Mouse (Mus musculus) hindbrain, postnatal 0 days (tissue): Measurements from ENCODE around the gene Eps8l3. TPM values are rescaled to one million over a fixed set of nuclear protein-coding genes. Genes with fewer than 3 reads are reported as not detected.
A peak's percentile ranks its signal among the peaks of the same experiment; 100 is the strongest.

Experiments
- ATAC-seq: fragments of 200-750 bp; cut with Nextera tagmentation; 2 replicates; pipeline ENCODE4 v1.8.0; 2017; ENCODE audit warnings: mild to moderate bottlenecking, moderate TSS enrichment, moderate library complexity
- DNase-seq: peaks from one replicate; pipeline ENCODE4 v3.0.0-alpha.2; 2015; ENCODE audit warnings: low spot score
- H3K27ac ChIP-seq: fragments of 300-500 bp; sonication (generic); 2 replicates; pipeline ENCODE4 v1.5.1; 2014; ENCODE audit warnings: mild to moderate bottlenecking
- H3K27me3 ChIP-seq: fragments of 300-500 bp; sonication (generic); 2 replicates; pipeline ENCODE4 v1.6.1; 2014; ENCODE audit warnings: low read length, mixed read lengths; ENCODE audit not compliant: insufficient read depth
- H3K36me3 ChIP-seq: fragments of 300-500 bp; sonication (generic); 2 replicates; pipeline ENCODE4 v1.6.1; 2014; ENCODE audit warnings: low read length, mixed read lengths; ENCODE audit not compliant: insufficient read depth
- H3K4me1 ChIP-seq: fragments of 300-500 bp; sonication (generic); 2 replicates; pipeline ENCODE4 v1.6.1; 2014; ENCODE audit warnings: antibody characterized with exemption, low read length, mixed read lengths; ENCODE audit not compliant: insufficient read depth
- H3K4me2 ChIP-seq: fragments of 300-500 bp; sonication (generic); 2 replicates; pipeline ENCODE4 v1.6.1; 2014; ENCODE audit warnings: low read depth, mild to moderate bottlenecking, low read length, moderate library complexity, mixed read lengths
- H3K4me3 ChIP-seq: fragments of 300-500 bp; sonication (generic); 2 replicates; pipeline ENCODE4 v1.5.1; 2014; ENCODE audit warnings: low read length
- H3K9ac ChIP-seq: fragments of 300-500 bp; sonication (generic); replicated peaks from 2 replicates; pipeline ENCODE4 v1.6.1; 2014; ENCODE audit warnings: mild to moderate bottlenecking, low read length, moderate library complexity, mixed read lengths
- H3K9me3 ChIP-seq: fragments of 300-500 bp; sonication (generic); 2 replicates; pipeline ENCODE4 v1.6.1; 2016; ENCODE audit warnings: low read length, mixed read lengths
- CTCF ChIP-seq: IDR thresholded peaks from 2 replicates; pipeline ENCODE4 v1.5.1; 2016; ENCODE audit warnings: antibody characterized with exemption, control low read depth, low read depth
- WGBS: fragments of 180-500 bp; shearing (Covaris S2); extraction: QIAGEN DNeasy Blood & Tissue Kit; methylation state at CpG from one replicate; pipeline ENCODE4 v1.1.7; 2014; 5-methylcytosine and 5-hydroxymethylcytosine counted together
- polyA plus RNA-seq: library from polyadenylated mRNA; unstranded; fragments of >200 nt; fragmentation: Nextera tagmentation; extraction: Ambion mirVana; gene quantifications from 2 replicates; pipeline ENCODE4 v1.2.1, GENCODE M21; 2015
- total RNA-seq: library from RNA; depleted of rRNA; stranded (reverse); fragments of >200 nt; gene quantifications from 2 replicates; pipeline ENCODE4 v1.2.3, GENCODE M21; 2014

The Eps8l3 gene
- total and polyA plus RNA-seq, 2 experiments from 2014 or later, result not detected

DNA sequence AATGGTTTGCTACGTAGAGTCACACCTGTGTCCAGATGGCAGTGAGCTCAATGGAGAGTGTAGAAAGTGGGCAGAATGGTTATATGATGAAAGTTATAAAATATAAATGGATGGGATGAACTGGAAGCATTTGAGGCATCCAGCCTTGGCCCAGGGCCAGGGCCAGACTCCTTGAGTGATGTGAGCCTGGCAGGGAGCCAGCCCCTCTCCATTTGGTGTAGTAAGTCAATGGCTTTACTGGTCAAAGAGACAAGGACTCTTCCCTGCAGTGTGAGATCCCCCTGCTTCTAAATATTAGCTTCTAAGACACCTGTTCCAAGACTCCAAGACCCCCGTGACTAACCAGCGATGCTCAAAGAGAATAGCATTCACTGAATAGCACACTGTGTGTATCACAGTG, 33.0 kb upstream of the Eps8l3 start:
- Histone ChIP-seq H3K4me3 (no peak overlapping the region), H3K4me1 (peaks cover 8% of the 10 kb centered on the region; the same call in 1 of the 2 replicates), H3K9me3 (no peaks in the 10 kb centered on the region), H3K27ac (no peak overlapping the region), H3K9ac (no peak overlapping the region), H3K4me2 (no peak overlapping the region), H3K27me3 (no peaks in the 10 kb centered on the region), H3K36me3 (no peaks in the 10 kb centered on the region)
- no peak for ATAC-seq
- TF ChIP-seq CTCF, result no peak
- peak; percentile 78 for DNase-seq
- 47% methylated on average over 3 of the region's 3 CpGs for WGBS

GRCm38 (mm10) chr3:107844499-107844898, 32.5 kb upstream of the Eps8l3 start:
- H3K27me3 ChIP-seq, result no peaks in the 10 kb centered on the region
- H3K9ac ChIP-seq, result no peak overlapping the region
- H3K4me1 ChIP-seq, result peaks cover 11% of the 10 kb centered on the region; the same call in 1 of the 2 replicates
- ATAC-seq (no peak), DNase-seq (peak; percentile 26)
- no peaks in the 10 kb centered on the region for H3K9me3 ChIP-seq
- no peak overlapping the region for H3K27ac ChIP-seq
- no peaks in the 10 kb centered on the region for H3K36me3 ChIP-seq
- 29% methylated on average over 2 of the region's 2 CpGs for WGBS
- H3K4me3 ChIP-seq, result no peak overlapping the region
- H3K4me2 ChIP-seq, result no peak overlapping the region
- TF ChIP-seq CTCF, result no peak

GRCm38 (mm10) chr3:107846175-107846574, 30.9 kb upstream of the Eps8l3 start:
- Histone ChIP-seq H3K9ac (no peak overlapping the region), H3K4me1 (peaks cover 16% of the 10 kb centered on the region), H3K27me3 (no peaks in the 10 kb centered on the region), H3K36me3 (no peaks in the 10 kb centered on the region), H3K27ac (no peak overlapping the region), H3K4me2 (no peak overlapping the region), H3K9me3 (no peaks in the 10 kb centered on the region), H3K4me3 (no peak overlapping the region)
- no peak for ATAC-seq
- TF ChIP-seq CTCF, result no peak
- no peak for DNase-seq
- WGBS, result 94% methylated on average over 1 of the region's 1 CpGs

- Histone ChIP-seq H3K36me3 (no peaks in the 10 kb centered on the region), H3K4me3 (no peak overlapping the region), H3K27me3 (no peaks in the 10 kb centered on the region), H3K9ac (no peak overlapping the region), H3K9me3 (no peaks in the 10 kb centered on the region), H3K4me2 (no peak overlapping the region), H3K27ac (no peak overlapping the region), H3K4me1 (peaks cover 16% of the 10 kb centered on the region)
- 90% methylated on average over 3 of the region's 3 CpGs for WGBS
- no peak for DNase-seq
- no peak for ATAC-seq
- no peak for TF ChIP-seq CTCF
Measured at GRCm38 (mm10) chr3:107846835-107847234, 30.2 kb upstream of the Eps8l3 start.

DNA sequence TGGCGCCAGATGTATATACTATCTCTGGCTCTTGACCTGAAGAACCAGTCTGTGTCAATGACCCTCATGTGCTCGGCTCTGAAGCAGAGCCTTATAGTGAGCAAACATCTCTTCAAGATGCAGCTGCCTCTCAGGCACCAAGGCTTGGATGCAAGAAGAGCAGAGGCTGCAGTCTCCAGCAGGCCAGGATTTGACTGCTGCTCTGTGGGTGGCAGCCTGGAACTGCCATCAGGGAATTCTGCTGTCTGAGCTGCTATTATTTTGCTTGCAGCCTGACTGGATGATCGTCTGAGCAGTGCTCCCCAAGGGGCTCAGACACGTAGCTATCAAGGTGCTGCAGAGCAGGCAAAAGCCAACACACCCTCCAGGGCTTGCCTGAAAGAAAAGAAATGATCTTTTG, 28.9 kb upstream of the Eps8l3 start:
- H3K4me3 ChIP-seq, result no peak overlapping the region
- DNase-seq (no peak), ATAC-seq (no peak)
- TF ChIP-seq CTCF, result no peak
- H3K27me3 ChIP-seq, result no peaks in the 10 kb centered on the region
- no peaks in the 10 kb centered on the region for H3K9me3 ChIP-seq
- 53% methylated on average over 4 of the region's 4 CpGs for WGBS
- no peak overlapping the region for H3K9ac ChIP-seq
- no peak overlapping the region for H3K27ac ChIP-seq
- H3K4me1 ChIP-seq, result peaks cover 16% of the 10 kb centered on the region
- no peak overlapping the region for H3K4me2 ChIP-seq
- H3K36me3 ChIP-seq, result no peaks in the 10 kb centered on the region

DNA sequence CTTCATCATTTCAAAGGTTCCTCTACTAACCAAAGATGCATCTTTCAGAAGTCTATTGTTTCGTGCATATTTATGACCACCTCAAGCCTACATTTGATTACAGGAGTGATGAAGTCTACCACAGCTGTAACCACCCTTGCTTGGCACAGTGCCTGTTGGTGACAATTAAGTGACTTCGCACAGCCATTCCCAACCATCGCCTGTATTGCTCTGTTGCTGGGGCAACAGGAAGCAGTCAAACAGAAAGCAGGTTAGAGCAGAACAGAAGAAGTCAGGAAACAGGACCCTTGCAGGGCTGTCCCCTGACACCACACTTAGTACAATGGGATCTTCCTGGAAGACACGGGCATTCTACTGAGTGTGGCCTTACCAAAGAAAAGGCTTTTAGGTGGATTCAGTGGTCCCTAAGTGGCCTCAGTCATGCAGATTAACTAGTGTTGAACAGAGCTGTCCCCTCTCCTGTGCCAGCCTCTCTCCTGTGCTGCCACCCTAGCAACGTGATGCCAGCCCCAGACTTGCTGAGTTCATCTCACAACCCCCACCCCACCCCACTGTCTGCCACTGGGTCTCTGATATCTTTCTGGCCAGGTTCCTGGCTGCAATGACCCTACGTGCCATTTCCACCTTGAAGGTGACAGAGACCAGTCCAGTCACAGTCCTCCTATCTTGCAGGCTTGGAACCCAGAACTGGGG, 27.9 kb upstream of the Eps8l3 start:
- ATAC-seq, result peak; percentile 1; the same call in 1 of the 2 replicates
- WGBS, result 39% methylated on average over 6 of the region's 6 CpGs
- H3K27me3 ChIP-seq, result no peaks in the 10 kb centered on the region
- H3K4me1 ChIP-seq, result peaks cover 15% of the 10 kb centered on the region
- no peak overlapping the region for H3K9ac ChIP-seq
- no peaks in the 10 kb centered on the region for H3K9me3 ChIP-seq
- H3K4me2 ChIP-seq, result no peak overlapping the region
- H3K4me3 ChIP-seq, result no peak overlapping the region
- peak; percentile 45 for DNase-seq
- H3K36me3 ChIP-seq, result no peaks in the 10 kb centered on the region
- H3K27ac ChIP-seq, result no peak overlapping the region
- no peak for TF ChIP-seq CTCF

DNA sequence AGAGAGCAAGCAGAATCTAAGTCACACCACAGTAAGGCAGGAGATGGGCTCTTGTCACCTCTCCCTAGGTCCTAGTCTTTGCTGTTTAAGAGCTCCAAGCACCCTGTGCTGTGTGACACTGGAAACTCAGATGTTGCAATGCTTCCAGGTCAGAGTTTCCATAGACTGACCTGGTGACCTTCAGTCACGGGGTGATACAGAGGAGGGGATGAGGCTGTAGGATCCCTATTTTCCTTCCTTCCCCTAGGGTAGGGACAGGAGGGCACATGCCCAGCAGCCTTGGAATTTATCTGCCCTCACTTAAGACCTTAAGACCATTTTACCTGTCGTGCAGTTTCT, 27.4 kb upstream of the Eps8l3 start:
- Histone ChIP-seq H3K27ac (no peak overlapping the region), H3K4me2 (no peak overlapping the region), H3K9me3 (no peaks in the 10 kb centered on the region), H3K4me1 (peaks cover 11% of the 10 kb centered on the region; the same call in 1 of the 2 replicates), H3K9ac (no peak overlapping the region), H3K36me3 (no peaks in the 10 kb centered on the region), H3K27me3 (no peaks in the 10 kb centered on the region), H3K4me3 (no peak overlapping the region)
- DNase-seq, result no peak
- 84% methylated on average over 2 of the region's 2 CpGs for WGBS
- ATAC-seq, result no peak
- TF ChIP-seq CTCF, result no peak
